8 mouse cellular contexts compared by ENCODE assay signal in the genomic region with DNA sequence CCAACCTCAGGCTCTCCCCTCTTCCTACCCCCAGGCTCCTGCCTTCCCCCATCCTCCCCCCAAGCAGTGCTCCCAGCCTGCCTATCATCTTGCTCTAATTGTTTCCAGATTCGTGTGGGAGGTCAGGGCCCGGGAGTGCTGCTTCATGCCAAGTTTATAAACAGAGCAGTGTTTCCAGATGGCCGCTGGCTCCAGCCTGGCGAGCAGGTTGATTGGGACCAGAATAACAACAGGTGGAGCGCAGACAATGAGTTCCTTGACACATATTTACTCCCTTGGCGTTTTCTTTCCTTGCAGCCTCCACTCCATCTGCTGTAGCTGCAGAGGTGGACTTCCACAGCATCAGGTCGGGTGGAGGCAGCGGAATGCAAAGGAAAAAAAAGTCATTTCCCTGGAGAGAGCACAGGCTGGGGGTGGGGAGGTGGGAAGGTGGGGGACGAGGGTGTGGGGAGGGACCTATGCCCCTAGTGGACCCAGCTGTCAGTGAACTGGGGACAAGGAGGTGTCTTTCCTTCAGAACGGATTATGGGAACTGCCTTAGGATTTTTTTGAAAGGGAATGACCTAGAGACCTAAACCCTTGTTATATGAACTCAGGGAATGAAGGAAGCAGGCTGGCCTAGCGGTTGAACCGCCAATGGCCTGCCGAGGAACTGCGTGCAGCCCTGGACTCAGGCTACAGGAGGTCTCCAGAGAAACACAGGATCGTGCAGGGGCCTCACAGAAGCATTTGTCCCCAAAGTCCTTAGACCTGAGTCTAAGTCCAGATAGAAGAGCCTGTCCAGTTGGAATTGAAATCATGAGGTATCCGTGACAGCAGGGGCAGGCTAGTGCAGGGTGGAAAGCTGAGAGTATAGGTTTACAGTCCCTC.
A peak's percentile ranks its signal among the peaks of the same experiment; 100 is the strongest.
DNase-seq lines count a peak whose midpoint lies in the region; ATAC-seq and TF ChIP-seq lines count a peak whose summit lies in the region.

No protein-coding gene starts in this region.

- no peaks in the 10 kb centered on the region for H3K27me3 ChIP-seq in embryonic facial prominence, embryonic 15.5 days
- no peaks in the 10 kb centered on the region for H3K27me3 ChIP-seq in kidney, adult 2 months (replicated peaks; ENCODE audit: control insufficient read depth, insufficient read depth, low read length)
- no peaks in the 10 kb centered on the region for H3K27me3 ChIP-seq in midbrain, postnatal 0 days (ENCODE audit: insufficient read depth, low read length)

- peak; percentile 55 for DNase-seq in adrenal gland, postnatal 14 days
- peak; percentile 87 for DNase-seq in heart, adult 8-10 months (ENCODE audit: low spot score)
- DNase-seq in kidney, adult 2 months, result peak; percentile 40
- peak; percentile 47 to 50 for DNase-seq in left cerebral cortex, postnatal 36 days (ENCODE audit: low spot score in 2 of 2)
- peak; percentile 86 for DNase-seq in midbrain, postnatal 0 days (ENCODE audit: low spot score)
- peak; percentile 85 for DNase-seq in testis, postnatal 14 days (ENCODE audit: low spot score)
- no peak for DNase-seq in spleen, adult 18-20 months

- no peak for TF ChIP-seq POLR2A in kidney, adult 2 months (IDR thresholded peaks at IDR 0.05; ENCODE audit: low read depth, low read length)

- TF ChIP-seq CTCF in kidney, adult 2 months (conservative IDR thresholded peaks at IDR 0.05; ENCODE audit: insufficient read depth, insufficient read length, low read depth, low read length), result no peak
- no peak for TF ChIP-seq CTCF in midbrain, postnatal 0 days (IDR thresholded peaks at IDR 0.05)

- no peak overlapping the region for H3K4me3 ChIP-seq in embryonic facial prominence, embryonic 15.5 days (replicated peaks)
- H3K4me3 ChIP-seq in kidney, adult 2 months (ENCODE audit: insufficient read depth, low read depth, low read length), result no peak overlapping the region
- H3K4me3 ChIP-seq in midbrain, postnatal 0 days (ENCODE audit: low read depth, low read length), result no peak overlapping the region

- H3K9me3 ChIP-seq in embryonic facial prominence, embryonic 15.5 days (replicated peaks), result no peaks in the 10 kb centered on the region
- H3K9me3 ChIP-seq in midbrain, postnatal 0 days (ENCODE audit: low read length), result no peaks in the 10 kb centered on the region

- no peaks in the 10 kb centered on the region for H3K36me3 ChIP-seq in embryonic facial prominence, embryonic 15.5 days
- no peaks in the 10 kb centered on the region for H3K36me3 ChIP-seq in kidney, adult 2 months (ENCODE audit: control insufficient read depth, insufficient read depth, low read length)
- no peaks in the 10 kb centered on the region for H3K36me3 ChIP-seq in midbrain, postnatal 0 days (ENCODE audit: insufficient read depth, low read length)

- H3K4me1 ChIP-seq in embryonic facial prominence, embryonic 15.5 days, result peaks cover 52% of the 10 kb centered on the region
- no peaks in the 10 kb centered on the region for H3K4me1 ChIP-seq in kidney, adult 2 months (ENCODE audit: control insufficient read depth, insufficient read depth, low read length)
- peaks cover 6% of the 10 kb centered on the region; the same call in 1 of the 2 replicates for H3K4me1 ChIP-seq in midbrain, postnatal 0 days (ENCODE audit: insufficient read depth, low read length)

- intact Hi-C loops in left cerebral cortex, postnatal 36 days (cut with DNase I), result no loop called here

- ATAC-seq in embryonic facial prominence, embryonic 15.5 days (ENCODE audit: insufficient number of reproducible peaks, low FRiP score, low TSS enrichment, low read depth), result peak; percentile 95
- peak; percentile 68 for ATAC-seq in midbrain, postnatal 0 days (ENCODE audit: low FRiP score)

- H3K9ac ChIP-seq in embryonic facial prominence, embryonic 15.5 days, result no peak overlapping the region
- H3K9ac ChIP-seq in midbrain, postnatal 0 days (replicated peaks; ENCODE audit: low read length, poor library complexity, severe bottlenecking), result no peak overlapping the region

- 7% methylated on average over 16 of the region's 16 CpGs for WGBS in embryonic facial prominence, embryonic 15.5 days
- WGBS in kidney, adult 2 months, result 16% methylated on average over 16 of the region's 16 CpGs
- WGBS in midbrain, postnatal 0 days, result 8% methylated on average over 16 of the region's 16 CpGs

- H3K27ac ChIP-seq in embryonic facial prominence, embryonic 15.5 days (replicated peaks), result peak overlapping the region; percentile 85
- no peak overlapping the region for H3K27ac ChIP-seq in kidney, adult 2 months (ENCODE audit: insufficient read depth, low read depth, low read length)
- H3K27ac ChIP-seq in midbrain, postnatal 0 days (ENCODE audit: low read depth, low read length), result no peak overlapping the region

- peak overlapping the region; percentile 32 for H3K4me2 ChIP-seq in embryonic facial prominence, embryonic 15.5 days (replicated peaks)
- H3K4me2 ChIP-seq in midbrain, postnatal 0 days (ENCODE audit: low read depth, low read length, poor library complexity, severe bottlenecking), result peak overlapping the region; percentile 22

Comparison
In these comparisons a context has a peak if more than half of its experiments do, and no peak if none do; other contexts are left out.
1. DNase-seq: peak in adrenal gland, postnatal 14 days (single experiment), heart, adult 8-10 months (single experiment), kidney, adult 2 months (single experiment), left cerebral cortex, postnatal 36 days (2 of 2), midbrain, postnatal 0 days (single experiment) and testis, postnatal 14 days (single experiment); none in spleen, adult 18-20 months (0 of 2).